Mouse (Mus musculus) right cerebral cortex, postnatal 25 days (tissue): ENCODE data around the gene Crtac1.

Experiments used
- DNase-seq: peaks from one replicate; pipeline ENCODE4 v3.0.0; 2022

Gene Crtac1

DNA sequence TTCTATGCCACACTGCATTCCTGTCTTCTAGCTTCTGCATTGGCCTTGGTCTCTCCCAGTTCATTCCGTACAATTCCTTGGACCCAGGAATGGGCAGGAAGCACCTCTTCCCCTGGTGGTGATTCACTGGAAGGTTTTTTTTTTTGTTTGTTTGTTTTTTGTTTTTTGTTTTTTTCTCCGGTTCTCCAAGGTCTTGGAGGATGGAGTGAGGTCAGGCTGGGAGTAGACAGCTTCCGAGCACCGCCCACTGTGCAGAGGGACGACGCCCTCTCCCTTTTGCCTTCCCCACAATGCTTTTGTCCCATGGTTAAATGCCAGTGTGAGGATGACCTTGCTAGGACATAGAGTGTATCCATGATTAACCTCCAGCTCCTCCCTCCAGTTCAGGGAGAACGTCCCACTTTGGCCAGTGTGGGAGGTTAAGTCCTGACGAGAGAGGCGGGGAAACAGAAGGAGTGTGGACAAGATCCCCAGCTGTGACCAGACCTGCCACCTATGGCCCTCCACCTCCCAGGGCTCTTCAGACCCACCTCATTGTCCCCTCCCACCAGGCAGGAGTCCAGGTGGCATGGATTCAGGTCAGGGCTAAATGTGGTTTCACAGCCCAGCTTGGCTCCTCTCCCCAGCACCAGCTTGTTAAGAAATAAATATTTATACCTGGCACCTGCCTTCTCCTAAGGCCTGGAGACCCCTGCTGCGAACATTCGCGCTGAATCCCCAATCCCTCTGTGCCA lies 109.1 kb downstream of the Crtac1 start:
- no peak for DNase-seq

DNA sequence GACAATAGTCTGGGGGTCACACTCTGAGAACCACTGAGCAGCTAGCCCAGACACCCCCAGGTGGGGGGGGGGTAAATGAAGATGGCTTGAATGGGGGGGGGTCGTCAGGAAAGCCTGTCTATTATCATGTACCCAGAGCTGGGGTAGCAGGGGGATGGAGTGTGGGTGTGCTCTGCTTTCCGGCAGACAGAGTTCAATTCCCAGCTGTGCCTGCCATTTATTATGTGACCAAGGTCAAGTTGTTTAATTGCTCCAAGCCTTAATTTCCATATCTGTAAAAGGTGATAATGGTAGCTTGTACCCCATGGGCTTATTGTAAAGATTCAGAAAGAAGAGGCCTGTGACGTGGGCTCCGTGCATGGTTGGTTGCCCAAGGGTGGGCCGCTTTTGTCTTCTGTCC lies 109.6 kb downstream of the Crtac1 start:
- no peak for DNase-seq

DNA sequence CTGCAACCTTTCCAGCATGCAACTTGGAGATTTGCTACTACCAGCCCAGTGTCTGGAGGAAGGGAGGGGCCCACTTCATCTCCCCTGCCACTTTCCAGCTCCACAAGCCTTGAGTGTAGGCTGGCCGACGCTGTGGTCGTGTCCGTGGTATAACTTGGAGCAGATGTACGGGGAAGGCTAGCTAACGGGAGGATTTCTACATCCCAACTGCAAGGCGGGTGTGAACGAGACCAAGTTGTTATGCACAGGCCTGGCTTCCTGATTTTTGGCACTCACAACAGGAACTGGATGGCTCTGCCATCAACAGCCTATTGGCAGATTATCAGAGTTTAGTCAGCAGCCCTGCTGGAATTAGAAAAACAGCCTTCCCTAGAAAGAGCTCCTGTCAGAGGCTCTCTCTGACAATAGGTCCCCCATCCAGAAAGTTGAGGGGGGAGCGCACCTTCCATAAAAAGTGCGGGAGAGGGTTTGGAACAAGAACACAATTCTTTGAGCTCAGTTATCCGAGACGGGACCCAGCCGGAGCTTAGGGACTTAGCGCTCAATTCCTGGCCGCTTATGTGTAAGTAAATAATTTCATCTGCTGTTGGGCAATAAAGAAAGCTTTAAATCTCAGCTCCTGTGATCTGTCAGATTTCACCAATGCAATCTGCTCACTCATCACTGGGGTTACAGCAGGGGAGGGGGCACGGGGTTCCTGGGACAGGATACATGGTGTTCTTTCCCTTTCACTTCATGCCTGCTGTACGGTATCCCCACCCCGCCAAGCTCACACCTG lies 113.7 kb downstream of the Crtac1 start:
- peak; percentile 52 for DNase-seq

DNA sequence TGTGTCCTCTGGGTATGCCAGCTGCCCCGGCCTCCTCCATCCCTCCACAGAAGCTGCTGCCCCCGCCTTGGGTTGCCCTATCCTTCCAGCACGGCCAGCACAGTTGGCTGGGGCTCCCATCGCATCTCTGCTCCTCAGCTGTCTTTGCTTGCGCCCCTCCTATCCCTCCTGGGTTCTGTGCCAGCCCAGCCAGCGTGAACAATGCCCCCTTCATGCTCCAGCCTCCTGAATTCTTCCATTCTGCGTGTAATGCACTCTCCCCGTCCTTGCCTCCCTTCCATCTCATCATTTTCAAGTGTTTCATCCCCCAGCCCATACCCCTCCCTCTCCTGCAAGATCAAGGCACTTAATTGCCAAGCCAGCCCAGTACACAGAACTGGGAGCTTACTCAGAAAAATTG lies 114.6 kb downstream of the Crtac1 start:
- peak; percentile 57 for DNase-seq

DNA sequence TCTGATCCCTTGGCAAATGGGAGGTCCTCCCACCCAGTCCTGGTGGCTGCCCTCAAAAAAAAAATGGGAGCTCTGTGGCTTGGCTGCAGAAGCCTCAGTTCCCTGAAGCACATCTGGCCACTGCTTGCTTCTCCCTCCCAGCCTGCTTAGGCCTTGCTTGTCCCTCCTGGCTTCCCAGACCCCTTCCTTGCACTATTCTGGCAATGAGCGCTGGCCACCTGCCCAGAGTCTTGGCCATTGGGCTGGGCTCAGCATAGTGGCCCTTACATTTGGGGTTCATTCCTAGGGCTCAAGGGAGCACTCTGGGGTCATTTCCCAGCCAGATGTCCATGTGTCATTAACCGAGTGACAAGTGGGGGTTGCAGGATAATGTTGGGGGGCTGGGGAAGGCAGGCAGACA lies 115.1 kb downstream of the Crtac1 start:
- DNase-seq, result peak; percentile 39

DNA sequence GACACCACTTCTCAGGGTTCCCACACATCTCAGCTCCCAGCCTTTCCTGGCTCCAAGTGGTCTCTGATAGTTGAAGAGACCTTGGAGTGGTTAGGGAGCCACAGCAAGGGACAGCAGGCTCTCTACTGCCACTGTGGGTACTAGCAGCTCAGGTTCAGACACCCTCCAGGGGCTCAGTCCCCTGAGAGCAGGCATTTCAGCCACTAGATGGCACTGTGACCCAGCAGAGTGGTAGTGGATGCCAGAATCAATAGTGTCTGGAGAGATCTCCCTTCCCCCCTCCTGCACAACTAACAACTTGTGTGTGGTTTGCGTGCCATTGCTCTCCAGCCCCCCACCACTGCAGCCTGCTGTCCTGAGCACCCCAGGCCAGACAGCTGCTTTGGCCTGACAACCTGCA lies 115.7 kb downstream of the Crtac1 start:
- peak; percentile 85 for DNase-seq

DNA sequence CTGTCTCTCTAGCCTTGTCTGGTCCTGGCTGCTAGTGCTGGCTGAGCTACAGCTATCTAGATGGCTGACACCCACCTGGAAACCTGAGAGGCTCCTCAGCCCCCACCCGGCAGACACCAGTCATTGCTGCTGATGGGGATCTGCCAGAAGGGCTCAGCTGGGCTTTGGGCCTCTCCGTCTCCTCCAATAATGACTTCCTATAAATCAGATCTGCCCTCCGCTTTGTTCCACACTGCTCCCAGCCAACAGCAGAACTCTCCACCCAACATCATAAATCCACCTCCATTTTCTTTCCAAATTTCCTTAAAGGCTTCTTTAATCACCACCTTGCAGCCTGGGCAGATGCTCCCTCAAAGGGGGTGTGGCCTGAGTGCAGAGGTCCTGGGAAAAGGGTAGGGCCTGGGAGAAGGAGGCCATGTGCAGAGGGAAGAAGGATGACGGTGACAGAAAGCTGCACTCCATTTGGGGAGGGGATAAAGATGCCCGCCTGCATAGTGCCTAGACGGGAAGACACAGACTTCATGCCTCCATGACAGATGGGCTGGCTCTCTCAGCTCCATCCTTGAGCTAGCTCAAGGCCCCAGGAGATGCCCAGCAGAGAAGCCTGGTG lies 116.4 kb downstream of the Crtac1 start:
- no peak for DNase-seq

DNA sequence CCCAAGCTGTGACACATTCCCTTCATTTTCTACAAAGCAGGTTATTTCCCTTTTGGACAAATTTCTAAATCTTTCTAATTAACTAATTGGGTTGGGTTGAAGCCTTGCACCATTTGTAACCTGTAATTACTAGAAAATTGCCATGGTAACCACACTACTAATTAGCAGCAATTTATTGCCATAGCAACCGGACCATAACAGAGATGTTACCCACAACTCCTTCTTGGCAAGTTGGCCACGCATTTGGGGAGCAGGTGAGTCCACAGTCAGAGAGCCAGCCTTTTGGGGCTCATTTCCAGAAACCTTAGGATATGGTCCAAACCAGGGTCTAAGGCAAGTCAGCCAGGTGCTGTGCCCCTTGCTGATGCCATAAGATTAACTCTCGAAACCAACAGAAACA lies 119.4 kb downstream of the Crtac1 start:
- DNase-seq, result no peak

DNA sequence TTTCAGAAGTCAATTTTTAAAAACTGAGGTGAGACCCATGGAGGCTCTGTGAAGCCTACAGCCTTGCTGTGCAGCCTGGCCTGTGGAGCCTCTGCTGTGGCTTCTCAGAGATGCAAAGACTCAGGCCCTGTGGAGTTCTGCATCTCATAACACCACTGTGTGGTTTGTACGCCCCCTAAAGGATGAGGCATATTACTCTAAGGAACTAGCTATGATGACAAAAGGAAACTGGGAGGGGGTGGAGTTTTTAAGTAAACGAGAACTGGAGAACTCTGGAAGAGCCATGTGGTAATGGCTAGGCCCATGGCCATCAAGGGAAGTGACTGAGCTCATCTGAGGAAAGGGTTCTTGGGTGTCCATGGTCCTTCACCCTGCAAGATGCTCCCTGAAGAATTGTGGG lies 120.3 kb downstream of the Crtac1 start:
- no peak for DNase-seq

DNA sequence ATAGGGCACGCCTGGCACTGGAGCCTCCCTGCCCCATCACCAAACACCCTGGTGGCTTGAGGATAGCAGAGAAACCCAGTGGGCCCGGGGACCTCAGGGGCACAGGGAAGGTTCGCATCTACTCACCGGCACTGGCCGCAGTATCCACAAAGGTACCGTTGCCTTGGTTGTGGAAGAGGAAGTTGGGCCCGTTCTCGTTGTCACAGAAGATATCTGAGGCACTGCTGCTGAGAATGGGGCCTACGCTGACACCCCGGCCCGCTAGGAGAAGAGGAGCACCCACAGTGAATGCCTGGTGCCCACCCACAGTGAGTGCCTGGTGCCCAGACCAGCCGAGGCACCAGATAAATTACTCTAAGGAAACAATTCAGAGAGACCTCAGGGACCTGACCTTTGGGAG lies 122.7 kb downstream of the Crtac1 start:
- no peak for DNase-seq

DNA sequence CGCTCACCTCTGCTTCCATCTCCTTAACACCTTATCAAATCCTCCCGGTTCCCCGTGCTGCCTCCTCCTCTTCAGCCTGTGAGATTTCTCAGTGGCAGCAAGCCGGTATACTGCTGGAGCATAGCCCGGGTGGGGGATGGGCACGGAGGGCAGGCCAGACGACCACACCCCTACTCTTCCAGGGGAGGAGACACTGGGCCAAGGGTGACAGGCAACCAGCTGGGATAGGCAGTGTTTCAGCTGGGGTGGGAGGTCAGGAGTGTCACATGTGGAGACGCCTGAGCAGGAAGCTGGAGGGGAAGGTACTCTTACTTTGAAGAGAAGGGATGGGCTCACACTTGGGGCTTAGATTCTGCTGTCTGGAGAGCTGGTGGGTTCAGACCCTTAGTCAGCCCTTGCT lies 124.6 kb downstream of the Crtac1 start:
- no peak for DNase-seq

DNA sequence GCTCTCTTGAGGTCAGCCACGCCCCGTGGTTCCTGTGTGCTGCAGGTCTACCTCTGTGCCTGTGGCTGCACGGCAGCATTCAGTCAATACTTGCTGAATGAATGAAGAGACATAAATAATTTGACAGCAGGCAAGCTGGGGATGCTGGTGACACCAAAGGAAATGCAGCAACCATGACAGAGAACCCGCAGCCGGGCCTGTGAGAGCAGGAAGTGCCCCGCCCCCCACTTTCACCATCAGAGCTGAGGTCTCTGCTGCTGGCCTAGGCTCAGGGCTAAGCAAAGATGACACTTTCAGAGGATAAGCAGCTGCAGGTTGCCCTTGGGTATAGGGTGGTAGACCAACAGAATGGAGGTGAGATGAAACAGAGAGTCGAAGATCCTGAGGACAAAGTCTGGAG lies 125.4 kb downstream of the Crtac1 start:
- DNase-seq, result no peak

DNA sequence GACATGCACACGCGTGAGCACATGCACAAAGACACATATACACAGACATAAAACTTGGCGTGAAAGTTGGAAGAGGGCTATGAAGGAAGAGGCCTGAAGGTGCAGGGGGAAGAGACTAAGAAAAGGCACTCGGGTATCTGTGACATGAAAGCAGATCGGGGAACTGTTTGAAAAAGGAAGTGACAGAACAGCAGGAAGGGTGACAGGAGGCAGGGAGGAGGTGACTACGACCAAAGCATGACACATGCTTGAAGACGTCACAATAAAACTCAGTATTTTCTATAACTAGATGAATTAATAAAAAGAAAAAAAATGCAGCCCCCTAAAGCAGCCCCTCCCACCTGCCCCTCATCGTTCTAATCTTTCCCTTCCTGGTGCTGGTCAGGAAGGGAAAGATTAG lies 125.8 kb downstream of the Crtac1 start:
- DNase-seq, result no peak

DNA sequence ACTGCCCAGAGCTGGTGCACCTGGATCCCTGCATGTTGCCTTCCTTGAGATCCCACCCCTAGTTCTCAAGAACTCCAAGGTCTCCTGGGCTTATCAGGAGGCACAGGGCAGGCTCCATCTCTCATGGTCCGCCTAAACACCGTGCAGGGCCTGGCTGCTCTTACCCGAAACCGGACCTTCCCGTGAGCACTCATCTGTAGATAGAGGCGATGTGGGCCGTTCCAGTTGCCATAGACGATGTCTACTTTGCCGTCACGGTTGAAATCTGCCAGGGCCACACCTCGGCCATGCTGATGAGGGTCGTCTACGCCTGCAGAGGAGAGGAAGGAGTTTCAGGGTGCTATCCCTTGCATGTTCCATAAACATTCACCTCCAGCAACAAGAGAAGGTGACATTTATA lies 127.1 kb downstream of the Crtac1 start:
- DNase-seq, result no peak

DNA sequence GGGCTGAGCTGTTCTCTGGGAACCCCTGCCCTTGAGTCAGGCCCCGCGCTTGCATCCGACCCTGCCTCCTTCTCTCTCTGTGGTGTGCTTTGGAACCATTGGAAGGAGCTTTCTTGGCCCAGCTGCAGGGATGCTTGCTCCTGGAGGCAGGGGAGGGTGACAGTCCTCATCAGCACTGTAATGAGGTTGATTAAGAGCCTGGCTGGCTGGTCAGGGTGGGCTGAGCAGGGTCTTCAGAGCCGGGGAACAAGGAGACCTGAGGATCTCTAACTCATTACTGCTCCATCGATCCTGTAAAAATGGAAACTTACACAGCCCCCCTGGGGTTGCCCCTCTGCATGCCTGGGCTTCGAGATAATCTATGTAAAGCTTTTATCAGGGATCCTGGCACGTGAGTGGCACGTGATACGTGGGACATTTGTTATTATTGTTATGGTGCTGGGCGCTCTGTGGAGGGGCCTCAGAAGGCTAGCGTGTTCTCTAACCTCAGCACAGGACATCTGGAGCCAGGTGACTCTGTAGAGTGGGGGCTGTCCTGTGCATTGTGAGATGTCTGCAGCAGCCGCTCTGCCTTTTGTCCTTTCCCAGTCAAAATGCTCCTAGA lies 128.3 kb downstream of the Crtac1 start:
- DNase-seq, result no peak

DNA sequence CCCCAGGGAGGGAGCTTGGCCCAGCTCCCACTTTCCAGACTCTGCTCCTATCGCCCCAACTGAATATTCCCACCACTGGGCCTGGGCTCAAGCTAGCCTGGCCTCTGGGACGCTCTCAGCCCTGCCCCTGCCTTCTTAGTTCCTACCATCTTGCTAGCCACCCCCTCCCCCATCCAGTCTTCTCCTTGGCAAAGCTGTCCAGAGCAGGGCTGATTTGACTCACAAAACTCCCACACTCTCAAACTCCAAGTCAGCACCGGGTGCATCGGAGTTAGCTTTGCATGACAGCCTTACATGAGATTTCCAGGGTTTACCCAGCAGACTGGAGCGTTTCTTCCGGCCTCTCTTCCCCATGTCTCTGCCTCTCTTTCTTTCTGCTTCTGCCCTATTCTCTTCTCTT lies 138.4 kb downstream of the Crtac1 start:
- DNase-seq, result no peak

DNA sequence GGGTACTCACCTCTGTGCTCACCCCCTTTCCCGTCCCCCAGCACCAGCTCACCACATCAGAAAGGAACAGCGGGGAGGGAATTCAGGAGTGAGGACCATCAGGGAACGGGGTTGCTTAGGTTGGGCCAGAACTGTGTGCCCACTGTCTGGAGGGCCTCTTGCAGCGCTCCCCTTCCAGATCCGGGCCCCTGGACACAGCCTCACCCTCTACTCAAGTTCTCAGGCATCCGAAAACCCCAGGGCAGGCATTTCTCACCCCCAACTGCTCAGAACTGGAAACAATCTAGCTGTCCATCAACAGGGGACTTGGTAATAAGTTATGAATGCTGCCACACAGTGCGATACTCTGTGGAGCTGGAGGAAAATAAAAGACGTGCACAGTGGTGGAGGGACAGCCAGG lies 139.5 kb downstream of the Crtac1 start:
- DNase-seq, result no peak

DNA sequence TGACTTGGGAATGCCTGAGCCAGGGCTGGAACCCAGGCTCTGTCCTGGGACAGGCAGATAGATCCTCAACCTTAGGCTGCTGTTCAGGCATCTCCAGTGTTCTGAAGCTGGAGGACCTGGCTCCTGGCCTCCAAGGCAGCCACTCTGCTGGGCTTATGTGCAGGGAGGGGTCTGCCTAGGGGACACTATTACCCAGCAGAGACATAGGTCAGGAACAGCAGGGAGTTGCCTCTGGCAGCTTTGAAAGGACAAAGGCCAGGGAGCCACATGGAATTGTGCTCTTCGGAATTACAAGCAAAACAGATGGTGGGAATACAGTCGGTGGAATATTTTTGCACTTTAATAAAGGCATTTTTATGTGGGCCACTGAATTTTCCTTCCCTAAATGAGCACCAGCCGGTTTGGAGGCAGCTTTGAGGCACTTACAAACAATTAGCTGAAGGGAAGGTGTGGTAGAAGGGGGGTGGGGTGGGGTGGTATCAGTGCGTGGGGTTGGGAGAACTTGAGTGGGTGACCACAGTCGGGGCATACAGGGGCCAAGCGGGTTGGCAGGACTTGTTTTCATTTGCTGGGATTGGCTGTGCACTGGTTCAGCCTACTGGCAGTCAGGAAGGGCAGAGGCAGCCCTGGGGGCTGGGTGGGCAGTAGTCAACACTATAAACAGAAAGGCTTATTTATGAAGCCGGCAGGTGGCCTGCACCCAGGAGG lies 140.5 kb downstream of the Crtac1 start:
- DNase-seq, result peak; percentile 44

DNA sequence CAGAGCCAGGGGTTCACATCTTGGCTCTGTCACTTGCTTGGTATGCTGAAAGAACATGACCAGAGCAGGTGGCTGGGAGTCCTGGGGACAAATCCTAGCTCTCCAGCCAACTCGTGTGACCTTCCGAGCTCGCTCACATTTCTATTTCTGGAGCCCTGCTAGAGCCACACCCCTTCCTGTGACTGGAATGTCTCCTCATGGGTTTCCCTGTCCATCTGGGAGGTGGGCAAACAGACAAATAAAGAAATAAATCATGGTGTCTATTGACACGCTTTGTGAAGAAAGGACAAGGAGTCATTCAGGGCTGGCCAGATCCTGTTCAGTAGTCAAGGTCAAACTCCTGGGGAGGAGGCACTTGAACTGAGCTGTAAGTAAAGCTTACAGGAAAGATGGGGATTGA lies 143.2 kb downstream of the Crtac1 start:
- DNase-seq, result no peak

DNA sequence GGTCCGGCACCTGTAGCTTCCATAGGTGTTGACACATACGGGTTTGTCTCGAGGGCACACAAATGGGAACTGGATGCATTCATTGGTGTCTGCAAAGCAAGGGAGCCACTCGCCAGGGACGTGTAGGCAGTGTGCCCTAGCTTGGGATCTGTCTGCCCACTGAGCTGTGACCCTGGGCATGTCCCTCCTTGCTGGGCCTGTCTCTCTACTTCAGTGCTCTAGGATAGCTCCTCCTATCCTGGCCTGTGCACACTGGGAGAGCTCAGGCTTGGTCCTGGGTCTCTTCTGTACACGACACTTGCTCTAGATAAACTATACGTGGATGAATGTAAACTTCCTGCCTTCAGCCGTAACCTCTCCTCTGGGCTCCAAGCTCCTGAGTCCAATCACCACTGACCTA lies 147.4 kb downstream of the Crtac1 start:
- DNase-seq, result no peak

DNA sequence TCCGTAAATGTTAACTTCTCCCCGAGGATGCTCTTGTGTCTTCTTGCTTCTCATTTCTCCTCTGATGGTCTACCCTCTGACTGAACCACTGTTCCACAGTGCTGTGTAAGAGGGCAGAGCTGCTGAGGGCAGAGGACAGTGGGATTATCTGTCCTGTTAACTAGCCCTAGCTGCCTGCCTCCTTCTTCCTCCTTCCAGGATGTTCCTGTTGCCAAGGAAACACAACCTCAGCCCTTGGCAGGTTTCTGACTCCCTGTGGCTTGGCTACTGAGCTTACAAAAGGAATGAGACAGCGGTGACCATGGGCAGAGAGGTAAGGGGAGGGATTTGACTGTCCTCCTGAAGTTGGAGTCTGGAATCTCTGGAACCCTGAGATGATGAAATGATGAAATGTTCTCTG lies 152.0 kb downstream of the Crtac1 start:
- no peak for DNase-seq

DNA sequence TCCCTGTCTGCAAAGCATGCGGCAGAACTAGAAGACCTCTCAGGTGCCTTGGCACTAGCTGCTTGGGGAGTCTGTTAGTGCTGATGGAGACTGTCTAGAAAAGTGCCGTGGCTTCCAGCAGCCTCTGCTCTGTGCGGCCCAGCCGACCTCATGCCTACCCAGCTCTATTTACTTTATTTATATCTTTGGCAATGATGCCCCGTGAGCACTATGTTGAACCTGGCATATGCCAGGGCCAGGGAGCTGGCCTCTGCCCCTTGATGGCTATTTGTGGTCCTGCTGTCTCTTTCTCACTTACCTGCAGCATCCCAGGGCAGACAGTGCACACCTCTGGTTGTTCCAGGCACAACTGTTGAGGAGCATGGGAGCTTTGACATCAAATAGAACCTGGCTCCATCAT lies 153.1 kb downstream of the Crtac1 start:
- DNase-seq, result no peak

DNA sequence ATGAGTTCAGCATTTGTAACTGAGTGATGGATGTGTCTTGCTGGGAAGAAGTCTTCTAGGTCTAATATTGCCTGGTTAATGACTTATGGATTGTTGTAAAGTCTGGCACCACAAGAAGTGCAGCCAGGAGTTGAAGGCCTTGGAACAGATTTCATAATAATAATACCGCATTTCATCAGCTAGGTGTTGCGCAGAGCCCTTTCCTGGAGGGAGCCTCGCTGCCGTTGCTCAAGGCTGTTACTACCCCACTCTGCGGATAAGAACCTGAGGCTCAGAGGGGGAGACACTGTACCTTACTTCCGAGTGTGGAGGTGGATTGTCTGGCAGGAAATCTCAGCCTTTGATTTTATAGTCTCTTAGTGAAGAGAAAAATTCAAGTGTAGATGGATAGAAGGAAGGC lies 154.3 kb downstream of the Crtac1 start:
- no peak for DNase-seq
